Mouse (Mus musculus) kidney, adult 11 months (tissue): ENCODE data around the gene Htr5b.
A peak's percentile ranks its signal among the peaks of the same experiment; 100 is the strongest.

Experiments
- DNase-seq: peaks from one replicate; pipeline ENCODE4 v3.0.0; 2022

Htr5b gene

DNA sequence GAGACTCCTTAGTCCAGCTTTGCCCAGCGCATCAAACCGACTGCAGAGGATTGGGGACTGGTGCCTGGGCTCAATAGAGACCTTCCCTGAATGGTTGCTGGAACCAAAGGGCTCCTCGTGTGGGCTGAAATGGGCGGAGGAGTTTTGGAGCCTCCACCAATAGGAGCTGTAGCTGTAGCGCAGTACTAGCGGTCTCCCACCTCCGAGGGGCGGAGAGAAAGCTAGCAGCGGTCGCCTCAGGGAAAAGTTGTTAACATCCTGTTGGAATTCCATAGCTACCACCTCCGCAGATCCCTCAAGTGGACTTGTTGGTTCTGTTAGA is at the start of gene Htr5b:
Htr5b (minus strand) TSS at position 67 of the 322 bp plus-strand sequence.
- no peak for DNase-seq

DNA sequence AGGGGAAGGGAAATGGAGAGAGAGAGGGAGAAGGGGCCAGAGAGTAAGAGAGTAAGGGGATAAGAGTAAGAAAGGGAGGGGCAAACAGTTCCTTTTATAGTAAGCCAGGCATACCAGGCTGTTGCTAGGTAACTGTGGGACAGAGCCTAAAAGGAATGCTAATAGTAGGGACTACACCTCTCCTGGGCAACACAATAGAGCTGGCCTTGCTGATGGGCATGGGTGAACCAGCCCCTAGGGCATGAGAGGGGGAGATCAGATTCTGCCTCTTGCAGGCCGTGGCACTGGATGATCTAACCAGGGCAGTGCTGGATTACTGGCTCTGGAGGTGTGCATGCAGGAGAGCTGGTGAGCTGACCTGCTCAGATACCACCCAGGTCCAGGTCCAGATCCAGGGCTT is 49.2 kb upstream of the Htr5b start:
- no peak for DNase-seq

DNA sequence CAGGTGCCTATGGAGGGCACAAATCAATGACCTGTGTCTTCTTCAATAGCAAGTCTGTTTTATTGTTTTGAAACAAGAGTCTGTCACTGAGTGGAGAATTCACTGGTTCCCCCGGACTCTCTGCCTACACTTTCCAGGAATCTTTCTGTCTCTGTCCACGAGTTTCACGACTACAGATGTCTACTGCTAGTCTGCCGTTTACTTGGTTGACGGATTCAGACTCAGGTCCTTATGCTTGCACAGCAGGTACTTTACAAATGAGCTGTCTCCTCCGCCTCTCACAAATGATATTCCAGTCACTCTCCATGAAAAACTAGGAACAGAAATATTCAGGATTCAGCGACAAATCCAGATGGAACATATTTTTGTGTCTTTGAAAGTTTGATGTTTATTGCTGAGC is 42.3 kb upstream of the Htr5b start:
- no peak for DNase-seq

DNA sequence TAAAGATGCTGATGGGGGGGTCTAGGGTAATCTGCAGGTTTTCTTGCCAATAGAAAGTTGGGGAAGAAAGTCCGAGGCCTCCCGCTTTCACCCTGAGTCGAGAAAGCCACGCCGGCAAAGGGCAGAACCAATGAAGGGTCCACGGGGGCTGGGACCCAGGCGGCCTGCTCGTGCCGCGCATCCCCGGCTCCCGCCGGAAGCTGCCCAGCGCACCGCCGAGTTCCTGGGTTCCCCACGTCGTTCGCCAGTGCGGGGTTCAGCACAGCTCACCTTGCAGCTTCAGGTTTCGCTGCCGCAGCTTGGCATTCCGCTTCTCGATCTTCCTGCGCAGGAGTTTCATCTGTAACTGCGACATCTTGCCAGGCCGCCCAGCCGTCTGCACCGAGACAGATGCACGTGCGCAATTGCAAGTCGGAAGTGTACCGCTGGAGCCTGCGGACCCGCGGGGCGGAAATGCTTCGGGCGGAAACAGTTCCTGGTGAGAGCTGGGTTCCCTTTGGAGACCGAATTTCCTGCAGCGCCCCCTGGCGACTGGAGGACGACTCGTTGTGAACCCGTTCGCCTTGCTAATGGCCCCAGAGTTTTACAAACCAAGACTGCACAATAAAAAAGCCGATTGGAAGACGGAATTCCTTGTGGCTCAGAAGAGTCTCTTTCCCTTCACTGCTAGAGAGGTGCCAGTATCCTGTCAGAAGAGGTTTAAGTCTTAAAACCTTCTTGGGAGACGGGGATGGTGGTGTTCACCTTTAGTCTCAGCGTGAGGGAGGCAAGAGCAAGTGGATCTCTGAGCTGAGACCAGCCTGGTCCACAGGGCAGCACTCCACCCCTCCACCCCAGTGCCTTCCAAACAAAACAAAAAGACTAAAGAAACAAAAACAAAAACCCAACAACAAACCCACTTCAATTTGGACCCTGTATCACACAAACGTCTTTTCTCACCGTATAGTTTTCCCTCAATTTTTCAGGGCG is 39.5 kb upstream of the Htr5b start, which contains the start of gene Ddx18:
Ddx18 (minus strand) TSS at position 469 of the 969 bp plus-strand sequence.
- DNase-seq, result peak; percentile 90

DNA sequence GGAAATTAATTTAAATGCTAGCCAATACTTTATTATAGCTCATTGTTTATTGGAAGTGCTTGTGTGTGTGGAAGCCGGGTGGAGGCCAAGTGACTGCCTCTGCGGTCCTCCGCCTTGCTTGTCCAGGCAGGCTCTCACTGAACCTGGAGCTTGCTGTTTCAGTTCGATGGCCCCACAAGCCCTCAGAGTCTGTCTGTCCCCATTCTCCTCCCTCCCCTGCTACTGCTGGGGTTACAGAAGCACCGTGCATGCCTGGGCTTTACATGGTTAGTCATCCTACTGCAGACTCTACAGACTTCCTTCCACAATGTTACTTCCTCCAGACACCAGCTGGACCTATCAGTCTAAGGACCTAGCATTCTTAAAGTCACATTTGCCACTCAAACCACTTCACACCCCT is 29.6 kb upstream of the Htr5b start:
- no peak for DNase-seq

DNA sequence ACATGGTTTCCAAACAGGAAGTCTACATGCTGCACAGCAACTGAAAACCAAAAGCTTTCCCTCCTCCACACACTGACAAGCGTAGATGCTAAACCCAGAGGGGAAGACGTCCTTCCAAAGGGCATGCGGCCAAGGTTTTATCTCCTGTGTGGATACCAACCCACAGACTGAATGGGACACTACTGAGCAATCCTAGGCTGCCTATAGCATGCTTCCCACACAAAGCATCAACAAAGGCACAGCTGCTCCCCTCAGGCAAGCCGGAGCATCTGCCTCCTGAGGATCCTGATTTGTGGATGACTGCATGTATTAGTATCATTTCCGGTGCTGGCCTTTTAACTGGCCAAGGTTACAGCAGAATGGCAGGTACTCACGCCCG is 23.2 kb upstream of the Htr5b start:
- DNase-seq, result no peak

DNA sequence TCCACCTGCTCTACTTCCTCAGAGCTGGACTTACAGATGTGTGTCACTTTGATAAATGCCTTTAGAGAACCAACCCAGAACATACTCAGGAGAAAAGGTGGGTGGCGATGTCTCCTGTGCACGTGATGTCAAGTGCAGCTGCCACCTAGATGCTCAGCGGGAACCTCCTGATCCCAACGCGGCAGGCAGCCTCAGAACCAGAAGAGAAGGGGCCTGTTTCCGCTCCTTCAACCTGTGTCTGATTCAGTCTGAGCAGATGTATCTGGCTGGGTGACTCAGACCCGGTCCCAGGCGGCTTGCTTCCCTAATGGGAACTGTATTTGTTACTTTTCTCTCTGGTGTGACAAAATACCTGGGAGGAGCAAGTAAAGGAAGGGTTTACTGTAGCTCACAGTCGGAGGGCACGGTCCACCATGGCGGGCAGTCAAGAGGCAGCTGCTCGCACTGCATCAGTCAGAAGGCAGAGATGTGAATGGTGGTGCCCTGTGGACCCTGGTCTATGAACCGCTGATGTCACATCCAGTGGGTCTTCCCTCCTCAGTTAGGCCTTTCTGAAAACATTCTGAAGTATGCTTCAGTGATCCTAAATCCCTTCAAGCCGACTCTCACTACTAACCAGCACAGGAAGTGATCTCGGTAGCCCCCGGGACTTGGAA is 22.7 kb upstream of the Htr5b start:
- DNase-seq, result no peak

DNA sequence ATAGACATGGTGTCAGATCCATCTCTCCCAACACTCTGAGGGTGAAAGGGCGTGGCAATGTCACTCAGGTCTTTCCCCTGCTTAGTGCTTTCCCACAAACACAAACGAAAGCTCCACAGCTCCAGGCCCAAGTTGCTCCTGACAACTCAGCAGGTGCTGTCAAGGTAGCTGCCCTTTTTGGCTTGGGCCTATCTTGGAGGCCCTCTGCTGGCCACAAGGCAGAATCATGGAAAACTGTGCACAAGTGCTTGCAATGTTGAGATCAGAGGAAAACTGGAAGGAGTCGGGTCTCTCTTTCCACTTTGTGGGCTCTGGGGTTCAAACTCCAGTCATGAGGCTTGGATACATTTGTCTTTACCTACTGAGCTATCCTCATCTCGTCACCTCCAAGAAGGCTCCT is 21.2 kb upstream of the Htr5b start:
- DNase-seq, result no peak

DNA sequence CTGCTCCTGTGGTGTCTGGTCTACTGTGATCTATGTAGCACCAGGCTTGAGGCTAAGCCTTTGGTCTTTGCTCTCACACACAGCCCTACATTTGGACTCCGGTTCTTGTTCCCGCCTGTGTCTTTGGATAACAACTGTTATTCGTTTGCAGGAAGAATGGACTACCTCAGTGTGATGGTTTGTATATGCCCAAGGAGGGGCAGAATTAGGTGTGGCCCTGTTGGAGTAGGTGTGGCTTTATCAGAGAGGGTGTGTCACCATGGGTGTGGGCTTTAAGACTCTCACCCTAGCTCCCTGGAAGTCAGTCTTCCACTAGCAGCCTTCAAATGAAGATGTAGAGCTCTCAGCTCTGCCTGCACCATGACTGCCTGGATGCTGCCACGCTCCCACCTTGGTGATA is 20.4 kb upstream of the Htr5b start:
- no peak for DNase-seq

DNA sequence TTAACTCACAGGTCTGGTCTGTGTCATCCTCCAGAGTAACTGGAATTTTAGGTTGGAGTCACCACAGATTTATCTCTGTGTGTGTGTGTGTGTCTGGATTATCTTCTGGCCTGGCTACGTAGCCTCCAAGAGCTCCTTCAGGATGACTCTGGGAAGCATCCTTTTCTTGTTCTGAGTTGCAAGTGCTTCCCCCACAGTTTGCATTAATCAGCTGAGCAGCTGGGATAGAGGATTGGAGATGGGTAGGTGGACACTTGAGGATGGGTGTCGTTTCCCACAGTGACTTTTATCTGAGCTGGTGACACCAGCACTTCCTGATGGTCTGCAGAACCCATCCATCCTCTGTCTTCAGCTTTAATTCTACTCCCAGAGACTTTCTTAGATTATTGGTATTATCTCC is 18.6 kb upstream of the Htr5b start:
- DNase-seq, result no peak

DNA sequence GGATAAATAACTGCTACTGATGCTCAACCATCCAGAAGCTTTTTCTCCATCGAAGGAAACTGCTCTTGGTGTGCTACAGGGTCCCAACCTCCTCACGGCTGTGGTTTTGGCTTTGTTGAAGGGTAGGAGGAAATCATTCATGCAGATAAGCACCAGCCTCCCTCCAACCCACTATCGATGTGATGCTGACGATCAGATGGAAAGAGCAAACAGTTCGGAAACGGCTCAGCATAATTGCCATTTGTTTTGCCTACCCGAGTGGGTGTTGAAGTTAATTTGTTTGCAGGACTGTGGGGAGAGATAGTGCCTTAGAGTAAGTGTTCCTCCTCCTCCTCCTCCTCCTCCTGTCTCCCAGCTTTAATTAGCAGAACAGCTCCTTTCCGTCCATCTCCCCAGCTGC is 12.1 kb upstream of the Htr5b start:
- DNase-seq, result no peak

DNA sequence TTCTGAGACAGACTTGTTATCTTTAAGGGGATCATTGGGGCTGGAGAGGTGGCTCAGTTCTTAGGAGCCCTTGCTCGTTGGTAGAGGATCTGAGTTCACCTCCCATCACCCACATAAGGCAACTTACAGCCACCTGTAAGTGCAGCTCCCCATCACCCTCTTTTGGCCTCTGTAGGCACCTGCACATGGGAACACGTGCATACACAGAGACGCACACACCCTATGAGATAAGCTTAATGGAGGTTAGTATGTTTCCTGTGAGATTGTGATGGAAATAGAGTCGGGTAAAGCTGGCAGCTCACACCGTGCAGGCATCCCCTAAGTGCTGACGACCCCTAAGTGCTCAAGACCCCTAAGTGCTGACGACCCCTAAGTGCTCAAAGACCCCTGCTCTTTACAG is 3.2 kb upstream of the Htr5b start:
- DNase-seq, result no peak

DNA sequence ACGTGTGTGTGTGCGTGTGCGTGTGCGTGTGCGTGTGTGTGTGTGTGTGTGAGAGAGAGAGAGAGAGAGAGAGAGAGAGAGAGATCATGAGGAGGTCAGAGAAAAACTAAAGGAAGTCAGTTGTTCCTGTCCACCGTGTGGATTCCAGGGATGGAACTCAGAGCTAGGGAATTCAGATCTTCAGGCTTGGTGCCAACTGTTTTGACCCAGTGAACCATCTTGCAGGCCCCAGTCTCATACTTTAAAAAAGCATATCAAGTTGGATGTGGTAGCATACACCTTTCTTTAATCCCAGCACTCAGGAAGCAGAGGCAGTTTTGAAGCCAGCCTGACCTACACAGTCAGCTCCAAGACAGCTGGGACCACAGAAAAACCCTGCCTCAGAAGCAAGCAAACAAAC is 1.0 kb upstream of the Htr5b start:
- no peak for DNase-seq

DNA sequence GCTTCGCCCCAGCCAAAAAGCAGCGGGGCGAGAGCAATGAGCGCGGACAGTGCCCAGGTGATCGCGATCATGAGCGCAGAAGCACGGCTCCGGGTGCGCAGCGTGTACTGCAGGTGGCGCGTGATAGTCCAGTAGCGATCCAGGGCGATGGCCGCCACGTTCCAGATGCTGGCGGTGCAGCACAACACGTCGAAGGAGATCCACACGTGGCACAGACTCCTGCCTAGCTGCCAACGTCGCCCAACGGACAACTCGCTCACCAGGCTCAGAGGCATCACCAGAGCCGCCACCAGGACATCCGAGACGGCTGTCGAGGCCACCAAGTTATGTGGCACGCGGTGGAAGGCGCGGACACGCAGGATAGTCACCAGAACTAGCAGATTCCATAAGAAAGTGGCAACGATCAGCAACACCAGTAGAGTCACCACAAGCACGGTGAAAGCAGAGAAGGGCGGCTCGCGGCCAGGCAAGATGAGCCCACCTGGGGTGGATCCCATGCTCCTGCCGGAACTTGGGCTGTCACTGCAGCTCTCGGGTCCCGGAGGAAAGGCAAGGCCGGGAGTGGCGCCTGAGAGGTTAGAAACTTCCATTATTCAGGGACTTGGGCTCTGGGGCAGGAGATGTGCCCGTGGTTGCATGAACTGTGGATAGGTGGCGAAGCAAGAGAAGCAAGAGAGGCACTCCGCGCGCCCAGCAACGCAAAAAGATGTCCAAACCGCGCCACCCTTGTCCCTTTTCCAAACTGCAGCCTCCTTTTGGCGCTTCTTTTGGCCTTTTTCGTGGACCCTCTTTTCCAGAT is 466 bp downstream of the Htr5b start:
- DNase-seq, result no peak

DNA sequence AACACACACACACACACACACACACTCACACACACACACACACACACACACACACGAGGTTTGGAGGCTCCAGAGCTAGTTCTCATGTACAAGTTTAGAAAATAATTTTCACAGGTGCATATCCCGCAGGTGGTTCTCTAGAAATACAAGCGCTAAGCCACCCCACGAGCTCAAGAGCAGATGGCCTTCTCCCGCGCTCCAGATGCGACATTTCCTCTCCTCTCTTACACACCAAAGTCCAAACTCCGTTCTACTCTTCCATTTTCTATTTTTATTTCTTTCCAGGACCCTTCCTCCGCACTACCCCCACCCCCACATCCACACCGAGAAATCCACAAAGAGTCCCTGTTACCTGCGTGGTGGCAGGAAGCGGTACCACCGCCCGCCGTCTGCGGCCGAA is 1.2 kb downstream of the Htr5b start:
- DNase-seq, result no peak

DNA sequence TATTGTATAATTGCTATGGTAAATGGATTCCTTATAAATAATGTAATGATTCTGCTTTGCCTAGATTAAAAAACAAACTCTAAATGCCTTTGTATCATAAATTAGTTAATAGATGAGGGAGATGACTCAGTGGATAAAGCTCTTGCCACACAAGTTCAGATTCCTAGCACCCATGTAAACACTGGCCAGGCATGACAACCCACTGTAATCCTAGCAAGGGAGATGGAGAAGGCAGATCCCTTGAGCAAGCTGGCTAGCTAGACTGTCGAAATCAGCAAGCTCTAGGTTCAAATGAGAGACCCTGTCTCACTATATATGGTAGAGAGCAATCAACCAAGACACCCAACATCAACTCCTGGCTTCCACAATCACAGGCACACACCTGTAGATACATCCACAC is 9.7 kb downstream of the Htr5b start:
- no peak for DNase-seq

DNA sequence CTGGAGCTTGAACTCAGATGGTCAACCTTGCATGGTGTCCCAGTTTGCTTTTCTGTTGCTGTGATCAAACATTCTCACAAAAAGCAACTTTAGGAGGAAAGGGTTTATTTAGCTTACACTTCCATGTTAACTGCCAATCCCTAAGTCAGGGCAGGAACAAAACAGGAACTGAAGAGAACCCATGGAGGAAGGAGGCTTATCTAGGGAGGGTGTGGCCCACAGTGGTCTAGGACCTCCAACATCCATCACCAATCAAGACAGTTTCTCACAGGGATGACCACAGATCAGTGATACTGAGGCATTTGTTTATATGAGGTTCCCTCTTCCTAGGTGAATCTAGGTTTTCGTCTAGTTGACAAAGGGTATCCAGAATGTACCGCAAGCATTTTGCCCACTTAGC is 16.3 kb downstream of the Htr5b start:
- DNase-seq, result no peak

DNA sequence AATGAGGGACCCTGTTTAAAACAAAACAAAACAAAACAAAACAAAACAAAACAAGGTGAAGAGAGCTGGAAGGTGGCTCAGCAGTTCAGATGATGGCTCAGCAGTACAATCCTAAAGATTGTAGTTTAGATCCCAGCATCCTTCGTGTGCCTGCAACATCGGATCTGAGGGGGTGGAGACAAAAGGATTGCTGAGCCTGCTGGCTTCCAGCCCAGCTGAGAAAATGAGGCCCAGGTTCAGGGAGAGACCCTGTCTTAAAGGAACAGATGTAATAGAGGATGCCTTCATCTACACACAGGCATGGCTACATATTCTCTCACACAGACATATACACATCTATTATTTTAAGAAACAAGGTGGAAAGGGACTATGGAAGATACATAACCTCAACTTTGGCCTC is 17.1 kb downstream of the Htr5b start:
- no peak for DNase-seq

DNA sequence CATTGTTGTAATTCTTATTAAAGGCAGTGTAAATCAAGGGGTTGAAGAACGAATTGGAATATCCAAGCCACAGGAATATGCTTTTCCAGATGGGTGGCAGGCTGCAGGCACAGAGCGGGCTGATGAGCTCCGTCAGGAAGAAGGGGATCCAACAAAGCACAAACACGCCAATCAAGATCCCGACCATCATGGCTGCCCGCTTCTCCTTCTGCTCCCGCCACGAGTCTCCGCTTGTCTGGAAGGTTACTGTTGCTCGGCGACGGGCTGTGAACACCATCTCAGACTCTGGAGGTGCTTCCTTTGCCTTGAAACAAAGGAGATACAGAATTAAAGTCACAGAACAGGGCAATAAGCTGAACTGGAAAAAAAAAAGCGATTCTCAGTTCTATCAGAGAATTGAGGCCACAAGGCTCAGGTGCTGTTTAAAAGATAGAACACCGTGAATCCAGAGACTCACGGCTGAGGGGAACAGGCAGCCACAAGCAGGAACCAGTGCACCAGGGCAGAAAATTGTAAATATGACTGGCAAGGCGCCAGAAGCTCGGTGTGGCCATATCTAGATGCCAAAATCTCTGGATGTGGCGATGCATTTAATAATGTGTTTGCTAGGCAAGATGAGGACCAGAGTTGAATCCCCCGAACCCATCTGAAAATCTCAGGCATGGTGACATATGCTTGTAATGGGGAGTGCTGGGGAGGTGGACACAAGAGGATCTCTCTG is 17.7 kb downstream of the Htr5b start:
- no peak for DNase-seq

DNA sequence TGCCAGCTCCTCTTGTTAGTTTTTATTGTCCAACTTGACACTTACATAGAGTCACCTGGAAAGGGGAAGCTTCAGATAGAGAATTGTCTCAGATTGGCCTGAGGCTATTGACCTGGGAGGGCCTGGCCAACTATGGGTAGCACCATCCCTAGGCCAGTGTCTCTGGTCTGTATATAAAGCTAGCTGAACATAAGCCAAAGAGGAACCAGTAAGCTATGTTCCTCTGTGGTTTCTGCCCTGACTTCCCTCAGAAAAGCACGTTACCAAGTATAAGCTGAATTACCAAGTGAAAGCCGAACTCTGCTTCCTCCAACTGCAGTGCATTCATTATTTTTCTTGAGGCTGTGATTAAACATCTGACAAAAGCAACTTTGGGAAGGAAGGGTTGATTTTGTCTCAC is 19.5 kb downstream of the Htr5b start:
- DNase-seq, result no peak

DNA sequence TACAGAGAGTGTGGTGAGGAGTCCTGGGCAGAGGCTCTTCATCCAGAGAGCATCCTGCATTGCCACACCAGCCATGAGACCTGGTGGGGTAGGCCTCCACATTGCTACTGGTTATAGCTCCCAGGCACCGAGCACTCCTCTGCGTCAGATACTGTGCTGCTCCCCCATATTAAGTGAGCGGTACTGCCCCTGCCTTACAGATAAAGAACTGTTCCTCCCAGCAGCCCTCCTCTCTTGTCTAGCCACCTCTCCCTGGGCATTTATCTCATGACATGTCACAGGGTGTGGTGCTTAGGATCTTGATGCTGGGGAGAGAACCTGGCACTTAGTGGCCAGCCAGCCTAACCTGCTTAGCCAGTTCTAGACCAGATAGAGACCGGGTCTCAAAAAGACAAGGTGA is 31.2 kb downstream of the Htr5b start:
- no peak for DNase-seq

DNA sequence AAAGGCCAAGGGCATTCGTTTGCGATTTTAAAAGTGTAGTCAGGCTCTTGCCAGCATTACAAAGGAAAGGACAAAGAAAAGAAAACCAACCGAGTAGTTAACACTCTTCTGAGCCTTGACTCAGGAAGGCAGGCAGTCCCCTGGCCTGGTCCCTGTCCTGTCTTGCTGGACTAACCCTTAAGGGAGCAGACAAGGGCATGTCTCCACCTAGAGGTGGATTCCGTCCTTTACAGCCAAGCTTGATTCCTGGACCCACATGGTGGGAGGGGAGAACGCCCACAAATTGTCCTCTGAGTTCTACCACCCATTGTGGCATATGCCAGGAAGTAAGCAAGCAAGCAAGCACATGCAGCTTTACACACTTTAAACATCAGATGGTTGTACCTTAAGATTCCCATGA is 38.0 kb downstream of the Htr5b start:
- DNase-seq, result no peak

DNA sequence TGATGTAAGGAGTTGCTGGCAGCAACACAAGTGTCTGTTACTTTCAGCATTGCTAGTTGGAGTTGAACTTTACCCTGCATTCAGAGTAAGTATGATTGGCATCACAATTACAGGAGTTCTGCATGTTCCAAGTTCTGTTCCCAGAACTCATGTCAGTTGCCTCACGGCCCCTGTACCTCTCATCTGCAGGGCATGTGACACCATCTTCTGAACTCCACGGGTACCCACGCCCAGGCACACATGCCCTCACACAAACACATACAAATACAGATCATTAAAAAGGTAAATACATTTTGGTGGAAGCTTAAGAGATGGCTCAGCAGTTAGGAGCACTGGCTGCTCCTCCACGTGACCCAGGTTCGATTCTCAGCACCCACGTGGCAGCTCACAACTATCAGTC is 41.5 kb downstream of the Htr5b start:
- no peak for DNase-seq
